Mouse (Mus musculus) ES-E14 (cell line): ENCODE measurements around the gene Tepp. TPM values are rescaled to one million over a fixed set of nuclear protein-coding genes. Genes with fewer than 3 reads are reported as not detected.

Experiments
- DNase-seq: peaks from one replicate; pipeline ENCODE4 v3.0.0-alpha.2; 2013; ENCODE audit warnings: low read depth, low spot score
- H3K27ac ChIP-seq: 2 replicates; pipeline ENCODE4 v1.5.1; 2012; ENCODE audit warnings: low read depth, mild to moderate bottlenecking, low read length, moderate library complexity, mixed read lengths; ENCODE audit not compliant: poor library complexity, insufficient read depth, severe bottlenecking
- H3K36me3 ChIP-seq: 2 replicates; pipeline ENCODE4 v1.6.1; 2012; ENCODE audit warnings: mild to moderate bottlenecking, low read length, moderate library complexity, mixed read lengths; ENCODE audit not compliant: control insufficient read depth, poor library complexity, insufficient read depth, severe bottlenecking
- H3K4me1 ChIP-seq, 2 experiments: fragments of 150-350 bp in 1 of 2; sonication (generic) in 1 of 2; 2 replicates each; pipeline ENCODE4 v1.6.1; 2012; ENCODE audit warnings: low read length in 2 of 2, mild to moderate bottlenecking in 1 of 2, mixed read lengths in 1 of 2; ENCODE audit not compliant: control insufficient read depth in 2 of 2, insufficient read depth in 2 of 2, poor library complexity in 1 of 2
- H3K4me3 ChIP-seq, 2 experiments: fragments of 150-350 bp in 1 of 2; sonication (generic) in 1 of 2; 2 replicates each; pipeline ENCODE4 v1.5.1; 2012; ENCODE audit warnings: low read length in 2 of 2, low read depth in 1 of 2, mild to moderate bottlenecking in 1 of 2, mixed read lengths in 1 of 2; ENCODE audit not compliant: insufficient read depth in 1 of 2, poor library complexity in 1 of 2, severe bottlenecking in 1 of 2
- H3K9ac ChIP-seq: 2 replicates; pipeline ENCODE4 v1.6.1; 2012; ENCODE audit warnings: low read depth, mild to moderate bottlenecking, low read length, mixed read lengths; ENCODE audit not compliant: poor library complexity, insufficient read depth, severe bottlenecking
- H3K9me3 ChIP-seq: fragments of 150-350 bp; sonication (generic); 2 replicates; pipeline ENCODE4 v1.6.1; 2012; ENCODE audit warnings: low read depth, mild to moderate bottlenecking, low read length; ENCODE audit not compliant: control insufficient read depth, insufficient read depth
- CHD2 ChIP-seq: IDR thresholded peaks from 2 replicates; pipeline ENCODE4 v1.6.1; 2014; ENCODE audit warnings: mild to moderate bottlenecking, low read depth, low read length, inconsistent platforms
- HCFC1 ChIP-seq: IDR thresholded peaks from 2 replicates; pipeline ENCODE4 v1.6.1; 2012; ENCODE audit warnings: low read length, inconsistent platforms, borderline replicate concordance; ENCODE audit not compliant: insufficient read depth
- MAFK ChIP-seq: IDR thresholded peaks from 2 replicates; pipeline ENCODE4 v1.6.1; 2014; ENCODE audit warnings: mild to moderate bottlenecking, low read depth, low read length, inconsistent platforms; ENCODE audit not compliant: insufficient read depth
- ZC3H11A ChIP-seq: IDR thresholded peaks from 2 replicates; pipeline ENCODE4 v1.6.1; 2012; ENCODE audit warnings: low read depth, mild to moderate bottlenecking, inconsistent platforms, low read length, borderline replicate concordance
- ZNF384 ChIP-seq: IDR thresholded peaks from 2 replicates; pipeline ENCODE4 v1.6.1; 2012; ENCODE audit warnings: low read depth, low read length, inconsistent platforms
- in situ Hi-C, 2 experiments: fragments of 600-800 bp; cut with MboI; formaldehyde crosslinking; loops; one replicate each; pipeline ENCODE4 v1.15.1; 2025; ENCODE audit warnings: low sequenced_read_pairs in 2 of 2, inconsistent platforms in 1 of 2; ENCODE audit not compliant: unreplicated experiment in 2 of 2
- total RNA-seq: library from RNA; depleted of rRNA; stranded (reverse); fragments of 300-350 nt; gene quantifications from 2 replicates; pipeline ENCODE4 v1.2.3, GENCODE M21; 2012

The Tepp gene
- total RNA-seq, 1 experiment, result 0.45 TPM

- H3K27ac ChIP-seq, result no peak overlapping the region
- no peaks in the 10 kb centered on the region for H3K36me3 ChIP-seq
- no peak overlapping the region for H3K9ac ChIP-seq
- no peaks in the 10 kb centered on the region for H3K9me3 ChIP-seq
- no peaks in the 10 kb centered on the region for H3K4me1 ChIP-seq
- H3K4me3 ChIP-seq, result no peak overlapping the region
- TF ChIP-seq MAFK, result no peak
- no peak for DNase-seq
- in situ Hi-C loops, result no loop called here
These were observed 28.9 kb upstream of the Tepp start for GRCm38 (mm10) chr8:95281493-95281892.

GRCm38 (mm10) chr8:95289066-95289650, 21.2 kb upstream of the Tepp start:
- DNase-seq, result no peak
- in situ Hi-C loops, result no loop called here
- no peak for TF ChIP-seq ZNF384
- Histone ChIP-seq H3K9me3 (no peaks in the 10 kb centered on the region), H3K36me3 (no peaks in the 10 kb centered on the region), H3K9ac (no peak overlapping the region), H3K4me1 (peaks cover 0 to 3% of the 10 kb centered on the region in 2 experiments; a peak in 2 of 4 replicates), H3K27ac (no peak overlapping the region), H3K4me3 (no peak overlapping the region)

GRCm38 (mm10) chr8:95293172-95293571, 17.2 kb upstream of the Tepp start:
- in situ Hi-C loops, result no loop called here
- no peaks in the 10 kb centered on the region for H3K9me3 ChIP-seq
- H3K4me3 ChIP-seq, result peak overlapping the region in 1 of 2 experiments; percentile 64; a peak in 3 of 4 replicates
- no peaks in the 10 kb centered on the region for H3K36me3 ChIP-seq
- no peak for DNase-seq
- H3K4me1 ChIP-seq, result peaks cover 0 to 3% of the 10 kb centered on the region in 2 experiments; a peak in 2 of 4 replicates
- TF ChIP-seq MAFK (no peak), HCFC1 (no peak), CHD2 (no peak), ZC3H11A (no peak), ZNF384 (no peak)
- H3K27ac ChIP-seq, result no peak overlapping the region
- H3K9ac ChIP-seq, result no peak overlapping the region

GRCm38 (mm10) chr8:95293891-95294290, 16.5 kb upstream of the Tepp start:
- Histone ChIP-seq H3K9ac (no peak overlapping the region), H3K9me3 (no peaks in the 10 kb centered on the region), H3K36me3 (no peaks in the 10 kb centered on the region), H3K4me1 (peaks cover 0 to 3% of the 10 kb centered on the region in 2 experiments; a peak in 2 of 4 replicates), H3K27ac (no peak overlapping the region), H3K4me3 (peak overlapping the region; percentile 11 to 50; a peak in 1 of 4 replicates)
- in situ Hi-C loops, result no loop called here
- DNase-seq, result no peak
- TF ChIP-seq ZC3H11A (no peak), HCFC1 (no peak), CHD2 (no peak), MAFK (no peak), ZNF384 (no peak)

GRCm38 (mm10) chr8:95302410-95302809, 8.0 kb upstream of the Tepp start:
- peak; percentile 34 for DNase-seq
- Histone ChIP-seq H3K27ac (no peak overlapping the region), H3K4me3 (no peak overlapping the region), H3K9me3 (no peaks in the 10 kb centered on the region), H3K4me1 (no peaks in the 10 kb centered on the region), H3K36me3 (no peaks in the 10 kb centered on the region), H3K9ac (no peak overlapping the region)
- in situ Hi-C loops, result no loop called here
- TF ChIP-seq HCFC1 (no peak), ZNF384 (no peak), CHD2 (no peak), ZC3H11A (peak; percentile 50; the same call in 1 of the 2 replicates)
